Mouse (Mus musculus) midbrain, embryonic 15.5 days (tissue): Measurements from ENCODE around the gene Olfr763. TPM values are rescaled to one million over a fixed set of nuclear protein-coding genes. Genes with fewer than 3 reads are reported as not detected.
A peak's percentile ranks its signal among the peaks of the same experiment; 100 is the strongest.
"Not testable (repeated sequence)": the region's sequence is repeated elsewhere in the genome, so short reads cannot be mapped to it uniquely, and the experiment has no call there.

Experiments used
- ATAC-seq: fragments of 200-750 bp; cut with Nextera tagmentation; replicated peaks from 2 replicates; pipeline ENCODE4 v1.8.0; 2017; ENCODE audit warnings: moderate TSS enrichment
- H3K27ac ChIP-seq: fragments of 300-500 bp; sonication (generic); 2 replicates; pipeline ENCODE4 v1.5.1; 2015; ENCODE audit warnings: mild to moderate bottlenecking, inconsistent platforms
- H3K27me3 ChIP-seq: fragments of 300-500 bp; sonication (generic); replicated peaks from 2 replicates; pipeline ENCODE4 v1.6.1; 2015; ENCODE audit warnings: inconsistent platforms
- H3K36me3 ChIP-seq: fragments of 300-500 bp; sonication (generic); replicated peaks from 2 replicates; pipeline ENCODE4 v1.6.1; 2015; ENCODE audit warnings: inconsistent platforms
- H3K4me1 ChIP-seq: fragments of 300-500 bp; sonication (generic); 2 replicates; pipeline ENCODE4 v1.6.1; 2015; ENCODE audit warnings: inconsistent platforms
- H3K4me2 ChIP-seq: fragments of 300-500 bp; sonication (generic); 2 replicates; pipeline ENCODE4 v1.6.1; 2015; ENCODE audit warnings: inconsistent platforms, mild to moderate bottlenecking, moderate library complexity
- H3K4me3 ChIP-seq: fragments of 300-500 bp; sonication (generic); 2 replicates; pipeline ENCODE4 v1.5.1; 2015; ENCODE audit warnings: mild to moderate bottlenecking, inconsistent platforms
- H3K9ac ChIP-seq: fragments of 300-500 bp; sonication (generic); 2 replicates; pipeline ENCODE4 v1.6.1; 2015; ENCODE audit warnings: mild to moderate bottlenecking, inconsistent platforms
- H3K9me3 ChIP-seq: fragments of 300-500 bp; sonication (generic); 2 replicates; pipeline ENCODE4 v1.6.1; 2016; ENCODE audit warnings: inconsistent platforms
- WGBS: fragments of 180-500 bp; shearing (Covaris S2); methylation state at CpG from one replicate; pipeline ENCODE4 v1.1.7; 2015; ENCODE audit warnings: mixed read lengths; 5-methylcytosine and 5-hydroxymethylcytosine counted together
- polyA plus RNA-seq: library from polyadenylated mRNA; unstranded; fragments of >200 nt; fragmentation: Nextera tagmentation; extraction: Ambion mirVana; gene quantifications from 2 replicates; pipeline ENCODE4 v1.2.1, GENCODE M21; 2015

Olfr763 gene
- polyA plus RNA-seq, 1 experiment from 2014 or later = not detected

- H3K4me1 ChIP-seq = no peaks in the 10 kb centered on the region
- no peaks in the 10 kb centered on the region for H3K27me3 ChIP-seq
- no peak for ATAC-seq
- H3K4me3 ChIP-seq = no peak overlapping the region
- H3K4me2 ChIP-seq = no peak overlapping the region
- no peak overlapping the region for H3K9ac ChIP-seq
- no peaks in the 10 kb centered on the region for H3K9me3 ChIP-seq
- 97% methylated on average over 1 of the region's 1 CpGs for WGBS
- H3K36me3 ChIP-seq = no peaks in the 10 kb centered on the region
- H3K27ac ChIP-seq = no peak overlapping the region
These were observed 14.8 kb upstream of the Olfr763 start for GRCm38 (mm10) chr10:128995796-128996195.

GRCm38 (mm10) chr10:128996523-128997040 is 14.0 kb upstream of the Olfr763 start:
- Histone ChIP-seq H3K9me3 (no peaks in the 10 kb centered on the region), H3K4me1 (no peaks in the 10 kb centered on the region), H3K36me3 (no peaks in the 10 kb centered on the region), H3K4me2 (no peak overlapping the region), H3K27ac (no peak overlapping the region), H3K4me3 (no peak overlapping the region), H3K9ac (no peak overlapping the region), H3K27me3 (no peaks in the 10 kb centered on the region)
- 80% methylated on average over 4 of the region's 4 CpGs for WGBS
- ATAC-seq = no peak

GRCm38 (mm10) chr10:129004032-129004920 is 6.3 kb upstream of the Olfr763 start:
- Histone ChIP-seq H3K9me3 (no peaks in the 10 kb centered on the region), H3K4me3 (no peak overlapping the region), H3K27me3 (no peaks in the 10 kb centered on the region), H3K9ac (no peak overlapping the region), H3K4me1 (no peaks in the 10 kb centered on the region), H3K27ac (no peak overlapping the region), H3K4me2 (no peak overlapping the region), H3K36me3 (no peaks in the 10 kb centered on the region)
- WGBS = 71% methylated on average over 14 of the region's 14 CpGs
- no peak for ATAC-seq

- not testable (repeated sequence) for H3K9me3 ChIP-seq, H3K27me3 ChIP-seq, H3K4me1 ChIP-seq, H3K4me2 ChIP-seq, ATAC-seq, H3K9ac ChIP-seq, H3K27ac ChIP-seq, H3K4me3 ChIP-seq, H3K36me3 ChIP-seq
- 48% methylated on average over 2 of the region's 5 CpGs for whole genome bisulfite sequencing
These were observed 920 bp downstream of the Olfr763 start for GRCm38 (mm10) chr10:129011511-129011910.

- no peak overlapping the region for H3K9ac ChIP-seq
- H3K27ac ChIP-seq = no peak overlapping the region
- H3K4me2 ChIP-seq = no peak overlapping the region
- no peaks in the 10 kb centered on the region for H3K9me3 ChIP-seq
- H3K4me1 ChIP-seq = no peaks in the 10 kb centered on the region
- no peaks in the 10 kb centered on the region for H3K36me3 ChIP-seq
- no peaks in the 10 kb centered on the region for H3K27me3 ChIP-seq
- no peak overlapping the region for H3K4me3 ChIP-seq
- no peak for ATAC-seq
These were observed 3.9 kb downstream of the Olfr763 start for GRCm38 (mm10) chr10:129014477-129014876.

GRCm38 (mm10) chr10:129023319-129023718 is 12.7 kb downstream of the Olfr763 start:
- ATAC-seq = no peak
- no peak overlapping the region for H3K4me2 ChIP-seq
- H3K9ac ChIP-seq = no peak overlapping the region
- no peaks in the 10 kb centered on the region for H3K4me1 ChIP-seq
- H3K36me3 ChIP-seq = no peaks in the 10 kb centered on the region
- H3K27ac ChIP-seq = no peak overlapping the region
- no peaks in the 10 kb centered on the region for H3K9me3 ChIP-seq
- no peak overlapping the region for H3K4me3 ChIP-seq
- no peaks in the 10 kb centered on the region for H3K27me3 ChIP-seq

GRCm38 (mm10) chr10:129026018-129026662 is 15.5 kb downstream of the Olfr763 start:
- no peaks in the 10 kb centered on the region for H3K4me1 ChIP-seq
- peak; percentile 85 for ATAC-seq
- no peak overlapping the region for H3K9ac ChIP-seq
- H3K36me3 ChIP-seq = no peaks in the 10 kb centered on the region
- no peaks in the 10 kb centered on the region for H3K27me3 ChIP-seq
- WGBS = 60% methylated on average over 3 of the region's 3 CpGs
- no peaks in the 10 kb centered on the region for H3K9me3 ChIP-seq
- no peak overlapping the region for H3K27ac ChIP-seq
- H3K4me2 ChIP-seq = no peak overlapping the region
- H3K4me3 ChIP-seq = no peak overlapping the region

- Histone ChIP-seq H3K9me3 (no peaks in the 10 kb centered on the region), H3K36me3 (no peaks in the 10 kb centered on the region), H3K27me3 (no peaks in the 10 kb centered on the region), H3K4me1 (no peaks in the 10 kb centered on the region), H3K9ac (no peak overlapping the region), H3K4me3 (no peak overlapping the region), H3K27ac (no peak overlapping the region), H3K4me2 (no peak overlapping the region)
- 86% methylated on average over 2 of the region's 2 CpGs for WGBS
- ATAC-seq = no peak
These were observed 17.8 kb downstream of the Olfr763 start for GRCm38 (mm10) chr10:129028343-129028742.

GRCm38 (mm10) chr10:129039796-129040195 is 29.2 kb downstream of the Olfr763 start, which contains the start of gene Olfr764-ps1:
Olfr764-ps1 (minus strand) TSS chr10:129039896.
- Histone ChIP-seq H3K9ac (no peak within 1 kb of the TSS), H3K27ac (no peak within 1 kb of the TSS), H3K4me3 (no peak within 1 kb of the TSS), H3K27me3 (no peaks in the 10 kb centered on the region), H3K4me1 (no peaks in the 10 kb centered on the region), H3K4me2 (no peak within 1 kb of the TSS), H3K9me3 (no peaks in the 10 kb centered on the region), H3K36me3 (no peaks in the 10 kb centered on the region)
- ATAC-seq = no peak
- WGBS = 80% methylated on average over 3 of the region's 3 CpGs

GRCm38 (mm10) chr10:129049898-129050297 is 39.3 kb downstream of the Olfr763 start, which contains the start of gene Olfr765:
Olfr765 (minus strand) TSS chr10:129049998.
- not testable (repeated sequence) for H3K27me3 ChIP-seq, H3K9ac ChIP-seq, H3K4me1 ChIP-seq, H3K4me3 ChIP-seq, H3K4me2 ChIP-seq, H3K36me3 ChIP-seq, H3K27ac ChIP-seq, ATAC-seq, H3K9me3 ChIP-seq
